In genomic region chr8:11173284-11174191, GRCm38 (mm10) we compare ENCODE assay signal across 8 mouse cellular contexts.
A peak's percentile ranks its signal among the peaks of the same experiment; 100 is the strongest.
DNase-seq lines count a peak whose midpoint lies in the region; ATAC-seq and TF ChIP-seq lines count a peak whose summit lies in the region.

No protein-coding gene starts in this region.

- H3K4me2 ChIP-seq in neural tube, embryonic 12.5 days (replicated peaks): no peak overlapping the region

- POLR2A ChIA-PET in Patski (lab: Charles Lee): interaction anchor here (1.0 to 1.1 kb wide), 2 partner anchors 166 to 585 kb away, joined by 3 read pairs; no protein-coding TSS in a partner anchor

- peak; percentile 80 for TF ChIP-seq CTCF in Patski (IDR thresholded peaks at IDR 0.05)

- no peak overlapping the region for H3K9ac ChIP-seq in neural tube, embryonic 12.5 days

- H3K9me3 ChIP-seq in neural tube, embryonic 12.5 days: no peaks in the 10 kb centered on the region

- H3K36me3 ChIP-seq in neural tube, embryonic 12.5 days: no peaks in the 10 kb centered on the region

- H3K27me3 ChIP-seq in Patski: no peaks in the 10 kb centered on the region
- no peaks in the 10 kb centered on the region for H3K27me3 ChIP-seq in neural tube, embryonic 12.5 days (replicated peaks)

- in situ Hi-C loops in Patski (cut with MboI; ENCODE audit: low pct_unique_long_range_greater_than_20kb): loop anchor here (5.0 to 10.0 kb wide), 3 partner anchors 161 to 1189 kb away; no protein-coding TSS in a partner anchor

- DNase-seq in 3134 (ENCODE audit: extremely low read depth, insufficient read length, low spot score): peak; percentile 90
- DNase-seq in Patski (ENCODE audit: low read depth, low spot score): peak; percentile 67
- peak; percentile 77 for DNase-seq in embryo, embryonic 10 days (ENCODE audit: low spot score)
- peak; percentile 75 to 86 for DNase-seq in heart, adult 18-20 months
- peak; percentile 62 for DNase-seq in kidney, adult 11 months
- peak; percentile 84 to 90 for DNase-seq in lung, adult 18-20 months
- no peak for DNase-seq in layer of hippocampus, adult 11-12 months (ENCODE audit: low spot score)

- H3K27ac ChIP-seq in neural tube, embryonic 12.5 days: no peak overlapping the region

- peak; percentile 91 for ATAC-seq in Patski
- peak; percentile 29; the same call in 1 of the 2 replicates for ATAC-seq in neural tube, embryonic 12.5 days (ENCODE audit: low FRiP score, low read depth)

- CTCF ChIA-PET in Patski (lab: Charles Lee): interaction anchor here (0.6 to 3.9 kb wide), 9 partner anchors 13 to 759 kb away, joined by 3 to 17 read pairs (median 5); no protein-coding TSS in a partner anchor

- no peaks in the 10 kb centered on the region for H3K4me1 ChIP-seq in neural tube, embryonic 12.5 days

- H3K4me3 ChIP-seq in neural tube, embryonic 12.5 days: no peak overlapping the region

- 78% methylated on average over 17 of the region's 17 CpGs for WGBS in neural tube, embryonic 12.5 days
